Mouse (Mus musculus): ENCODE measurements at regions not wholly inside any gene's neighbourhood (a gene's known extent, or its start where the extent isn't known, plus 50 kb on each side); places are given as distances from the start of the nearest gene placed in this dataset.
A peak's percentile ranks its signal among the peaks of the same experiment; 100 is the strongest.

- DNase-seq (ENCODE audit: extremely low spot score, low read depth, low spot score): no peak
These were observed 94.4 kb downstream of the Gm11232 start for GRCm38 (mm10) chr4:71663397-71663796.

GRCm38 (mm10) chr4:71640521-71640920 is 117.2 kb downstream of the Gm11232 start:
- DNase-seq (ENCODE audit: extremely low spot score, low read depth, low spot score): no peak

GRCm38 (mm10) chr4:71627088-71627487 is 130.7 kb downstream of the Gm11232 start:
- no peak for DNase-seq (ENCODE audit: extremely low spot score, low read depth, low spot score)

GRCm38 (mm10) chr4:71626626-71627025 is 131.1 kb downstream of the Gm11232 start:
- DNase-seq (ENCODE audit: extremely low spot score, low read depth, low spot score): no peak

- no peak for DNase-seq (ENCODE audit: extremely low spot score, low read depth, low spot score)
These were observed 133.0 kb downstream of the Gm11232 start for GRCm38 (mm10) chr4:71624771-71625170.

GRCm38 (mm10) chr4:71613720-71614119 is 144.0 kb downstream of the Gm11232 start:
- DNase-seq (ENCODE audit: extremely low spot score, low read depth, low spot score): no peak

- no peak for DNase-seq (ENCODE audit: extremely low spot score, low read depth, low spot score)
These were observed 171.9 kb downstream of the Gm11232 start for GRCm38 (mm10) chr4:71585880-71586279.

GRCm38 (mm10) chr4:71560656-71561055 is 197.1 kb downstream of the Gm11232 start:
- no peak for DNase-seq (ENCODE audit: extremely low spot score, low read depth, low spot score)

- no peak for DNase-seq (ENCODE audit: extremely low spot score, low read depth, low spot score)
These were observed 218.6 kb downstream of the Gm11232 start for GRCm38 (mm10) chr4:71539200-71539599.

- no peak for DNase-seq (ENCODE audit: extremely low spot score, low read depth, low spot score)
These were observed 219.8 kb downstream of the Gm11232 start for GRCm38 (mm10) chr4:71537971-71538370.

- no peak for DNase-seq (ENCODE audit: extremely low spot score, low read depth, low spot score)
These were observed 233.4 kb downstream of the Gm11232 start for GRCm38 (mm10) chr4:71524255-71524970.

GRCm38 (mm10) chr4:71520751-71521150 is 237.0 kb downstream of the Gm11232 start:
- DNase-seq (ENCODE audit: extremely low spot score, low read depth, low spot score): no peak

- peak; percentile 35 for DNase-seq (ENCODE audit: extremely low spot score, low read depth, low spot score)
These were observed 239.8 kb downstream of the Gm11232 start for GRCm38 (mm10) chr4:71517921-71518404.

GRCm38 (mm10) chr4:71506911-71507310 is 250.9 kb downstream of the Gm11232 start:
- DNase-seq (ENCODE audit: extremely low spot score, low read depth, low spot score): no peak

- DNase-seq (ENCODE audit: extremely low spot score, low read depth, low spot score): no peak
These were observed 268.0 kb downstream of the Gm11232 start for GRCm38 (mm10) chr4:71489788-71490187.

- no peak for DNase-seq (ENCODE audit: extremely low spot score, low read depth, low spot score)
These were observed 269.1 kb downstream of the Gm11232 start for GRCm38 (mm10) chr4:71488663-71489161.

- no peak for DNase-seq (ENCODE audit: extremely low spot score, low read depth, low spot score)
These were observed 269.7 kb downstream of the Gm11232 start for GRCm38 (mm10) chr4:71488059-71488458.

GRCm38 (mm10) chr4:71480960-71481359 is 276.8 kb downstream of the Gm11232 start:
- no peak for DNase-seq (ENCODE audit: extremely low spot score, low read depth, low spot score)

- DNase-seq (ENCODE audit: extremely low spot score, low read depth, low spot score): no peak
These were observed 287.2 kb downstream of the Gm11232 start for GRCm38 (mm10) chr4:71470580-71470979.

- no peak for DNase-seq (ENCODE audit: extremely low spot score, low read depth, low spot score)
These were observed 303.0 kb downstream of the Gm11232 start for GRCm38 (mm10) chr4:71454811-71455210.

GRCm38 (mm10) chr4:71453499-71453898 is 304.3 kb downstream of the Gm11232 start:
- DNase-seq (ENCODE audit: extremely low spot score, low read depth, low spot score): no peak

- DNase-seq (ENCODE audit: extremely low spot score, low read depth, low spot score): no peak
These were observed 311.3 kb downstream of the Gm11232 start for GRCm38 (mm10) chr4:71446461-71446860.

All from hindlimb bud, embryonic 11.5 days (tissue).